25 mouse cellular contexts compared by ENCODE assay signal in the genomic region with DNA sequence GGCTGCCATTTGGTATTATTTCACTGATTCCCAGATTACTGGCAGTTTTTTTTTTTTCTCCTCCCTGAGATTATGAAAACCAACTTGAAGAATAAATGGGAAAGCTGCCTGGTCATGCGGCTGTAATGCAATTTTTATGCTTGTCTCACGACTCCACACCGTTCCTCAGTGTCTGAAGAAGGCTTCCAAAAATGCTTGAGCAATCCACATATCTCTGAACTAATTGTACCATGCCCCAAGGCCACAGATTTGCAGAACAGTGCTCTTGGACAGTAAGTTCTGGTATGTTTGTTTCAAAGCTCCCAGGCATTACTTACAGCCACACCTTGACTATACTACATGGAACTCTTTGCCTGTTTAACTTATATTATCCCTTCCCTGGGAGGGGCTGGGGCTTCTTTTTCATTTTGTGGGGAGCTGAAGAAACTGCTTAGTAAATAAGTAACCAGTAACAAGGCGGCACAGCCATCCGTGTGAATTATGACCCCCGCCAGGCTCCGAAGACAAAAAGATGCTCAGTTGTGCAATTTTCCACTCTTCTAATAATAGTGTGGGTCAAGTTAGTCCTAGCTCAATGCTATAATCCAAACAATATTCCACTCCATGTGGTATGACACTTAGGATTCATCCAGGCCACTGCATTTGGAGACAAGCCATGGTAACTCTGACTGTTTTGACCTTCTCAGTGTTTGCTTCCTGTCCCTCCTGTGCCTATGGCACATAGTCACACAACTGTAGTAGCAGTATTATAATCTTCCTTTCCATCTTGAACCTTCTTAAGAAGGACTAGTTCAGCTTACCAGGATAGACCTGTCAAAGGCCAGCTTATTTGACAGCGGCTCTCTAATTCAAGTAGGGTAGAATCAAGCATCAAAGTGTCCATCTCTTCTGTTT.
DNase-seq lines count a peak whose midpoint lies in the region; ATAC-seq lines count a peak whose summit lies in the region.
"Had no signal": no experiment of that assay in that cellular context is flagged by ENCODE, and none has a peak within 500 bp of the region (broad histone marks: within the 10 kb centered on the region; RNA-seq: fewer than 3 reads in every experiment).

No protein-coding gene starts in this region.

- H3K9me3 ChIP-seq in heart, embryonic 11.5 days (replicated peaks; ENCODE audit: control insufficient read depth, low read length) = no peaks in the 10 kb centered on the region
- H3K9me3 ChIP-seq in intestine, embryonic 16.5 days (ENCODE audit: control insufficient read depth, low read length) = no peaks in the 10 kb centered on the region
- H3K9me3 ChIP-seq: G1E; heart, embryonic 10.5 days; limb, embryonic 12.5 days; liver, embryonic 15.5 days; megakaryocyte, embryonic 14.5 days had no signal

- no peaks in the 10 kb centered on the region for H3K27me3 ChIP-seq in heart, embryonic 11.5 days (ENCODE audit: control insufficient read depth, insufficient read depth, low read length)
- H3K27me3 ChIP-seq in intestine, embryonic 16.5 days (replicated peaks; ENCODE audit: control insufficient read depth, insufficient read depth, low read length) = no peaks in the 10 kb centered on the region
- H3K27me3 ChIP-seq: limb, embryonic 12.5 days; liver, embryonic 15.5 days had no signal

- H3K9ac ChIP-seq in heart, embryonic 11.5 days (ENCODE audit: low read depth, low read length) = no peak overlapping the region
- H3K9ac ChIP-seq in intestine, embryonic 16.5 days (ENCODE audit: low read depth, low read length) = no peak overlapping the region
- H3K9ac ChIP-seq: forebrain, postnatal 0 days; hindbrain, embryonic 14.5 days; limb, embryonic 12.5 days; liver, embryonic 15.5 days had no signal

- H3K4me3 ChIP-seq in heart, embryonic 11.5 days (ENCODE audit: low read depth, low read length) = no peak overlapping the region
- no peak overlapping the region for H3K4me3 ChIP-seq in intestine, embryonic 16.5 days (ENCODE audit: low read length)
- H3K4me3 ChIP-seq: erythroblast, embryonic 14.5 days; heart, embryonic 10.5 days; limb, embryonic 12.5 days; liver, embryonic 15.5 days; megakaryocyte, embryonic 14.5 days had no signal

- WGBS in heart, embryonic 11.5 days (ENCODE audit: insufficient replicate concordance) = 86% methylated on average over 8 of the region's 8 CpGs
- 65% methylated on average over 8 of the region's 8 CpGs for WGBS in intestine, embryonic 16.5 days

- DNase-seq in heart, adult 18-20 months = peak; percentile 28 to 38
- peak; percentile 38 for DNase-seq in 3T3-L1 (ENCODE audit: low read depth, low spot score)
- DNase-seq in NIH3T3 (ENCODE audit: low read depth) = peak; percentile 79
- DNase-seq in B cell, adult 2 months = no peak
- no peak for DNase-seq in cerebellum, postnatal 4 days (ENCODE audit: low spot score in 2 of 2)
- no peak for DNase-seq in right cerebral cortex, postnatal 36 days (ENCODE audit: low spot score in 2 of 2)
- DNase-seq: cerebellum, adult 11-12 months; cerebellum, postnatal 25 days; forebrain, postnatal 0 days; gastrocnemius, postnatal 10 days; heart, postnatal 14 days; kidney, adult 18-20 months; kidney, postnatal 36 days; layer of hippocampus, adult 9-11 months; thymus, postnatal 4 days had no signal

- no peaks in the 10 kb centered on the region for H3K4me1 ChIP-seq in heart, embryonic 11.5 days (ENCODE audit: control insufficient read depth, insufficient read depth, low read length)
- H3K4me1 ChIP-seq in intestine, embryonic 16.5 days (ENCODE audit: control insufficient read depth, insufficient read depth, low read length) = no peaks in the 10 kb centered on the region
- H3K4me1 ChIP-seq: heart, embryonic 10.5 days; limb, embryonic 12.5 days; liver, embryonic 15.5 days had no signal

- no peaks in the 10 kb centered on the region for H3K36me3 ChIP-seq in heart, embryonic 11.5 days (ENCODE audit: control insufficient read depth, insufficient read depth, low read length)
- no peaks in the 10 kb centered on the region for H3K36me3 ChIP-seq in intestine, embryonic 16.5 days (ENCODE audit: control insufficient read depth, insufficient read depth, low read length)
- H3K36me3 ChIP-seq: G1E; heart, embryonic 10.5 days; limb, embryonic 12.5 days; liver, embryonic 15.5 days had no signal

- H3K27ac ChIP-seq in heart, embryonic 11.5 days (ENCODE audit: low read depth, low read length) = no peak overlapping the region
- no peak overlapping the region for H3K27ac ChIP-seq in intestine, embryonic 16.5 days (ENCODE audit: low read length)
- H3K27ac ChIP-seq: heart, embryonic 10.5 days; hindbrain, embryonic 14.5 days; limb, embryonic 12.5 days; liver, embryonic 15.5 days had no signal

- ATAC-seq in heart, embryonic 11.5 days (replicated peaks; ENCODE audit: insufficient number of reproducible peaks, low FRiP score, low TSS enrichment) = no peak
- peak; percentile 88 for ATAC-seq in intestine, embryonic 16.5 days
- ATAC-seq: CD4-positive, CD25-positive, alpha-beta regulatory T cell, adult 4 months; forebrain, postnatal 0 days had no signal

- H3K4me2 ChIP-seq in heart, embryonic 11.5 days = no peak overlapping the region
- H3K4me2 ChIP-seq in intestine, embryonic 16.5 days (ENCODE audit: low read depth, low read length) = no peak overlapping the region
- H3K4me2 ChIP-seq: hindbrain, embryonic 14.5 days; limb, embryonic 12.5 days; liver, embryonic 15.5 days had no signal

Comparison
In these comparisons a context has a peak if more than half of its experiments do, and no peak if none do; other contexts are left out.
1. DNase-seq: peak in heart, adult 18-20 months (2 of 2), 3T3-L1 (single experiment) and NIH3T3 (single experiment); none in B cell, adult 2 months (0 of 2), cerebellum, postnatal 4 days (0 of 2) and right cerebral cortex, postnatal 36 days (0 of 2).